Mouse (Mus musculus): ENCODE data around the gene Wdr90.
"Not testable (repeated sequence)": the region's sequence is repeated elsewhere in the genome, so short reads cannot be mapped to it uniquely, and the experiment has no call there.

Gene Wdr90

DNA sequence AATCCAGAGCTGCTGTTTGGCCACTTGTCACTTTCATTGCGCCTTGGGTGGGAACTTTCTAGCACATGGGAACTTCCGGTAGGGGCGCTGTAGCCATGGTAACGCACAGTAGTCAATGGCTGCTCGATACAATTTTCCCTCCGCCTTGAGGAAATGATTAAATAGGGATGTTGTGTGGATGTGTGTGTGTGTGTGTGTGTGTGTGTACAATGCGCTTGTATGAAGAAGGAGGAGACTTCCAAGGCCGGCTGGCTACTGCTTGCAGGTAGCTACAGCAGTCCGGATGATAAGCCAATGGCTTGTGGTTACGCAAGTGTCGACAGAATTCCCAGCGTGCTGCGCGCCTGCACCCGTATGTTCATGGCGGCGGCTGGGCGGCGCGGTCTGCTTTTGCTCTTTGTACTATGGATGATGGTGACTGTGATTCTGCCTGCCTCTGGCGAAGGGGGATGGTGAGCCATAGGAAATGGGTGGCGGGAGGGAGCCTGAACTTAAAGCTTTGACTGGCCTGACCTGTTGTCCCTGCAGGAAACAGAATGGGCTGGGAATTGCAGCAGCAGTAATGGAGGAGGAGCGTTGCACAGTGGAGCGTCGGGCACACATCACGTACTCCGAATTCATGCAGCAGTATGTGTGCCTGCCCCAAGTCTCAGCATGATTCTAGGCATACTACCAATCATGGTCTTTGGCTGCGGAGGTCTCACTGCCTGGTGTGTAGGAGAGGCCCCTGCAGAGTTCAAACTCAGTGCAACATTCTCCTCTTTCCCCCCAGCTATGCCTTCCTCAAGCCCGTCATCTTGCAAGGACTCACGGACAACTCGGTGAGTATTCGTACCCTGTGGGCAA, 32.4 kb downstream of the Wdr90 start, which contains the start of gene Jmjd8:
TSS of gene Jmjd8 (plus strand) at position 156 of the 846 bp plus-strand sequence.
- DNase-seq, result peak; percentile 85

DNA sequence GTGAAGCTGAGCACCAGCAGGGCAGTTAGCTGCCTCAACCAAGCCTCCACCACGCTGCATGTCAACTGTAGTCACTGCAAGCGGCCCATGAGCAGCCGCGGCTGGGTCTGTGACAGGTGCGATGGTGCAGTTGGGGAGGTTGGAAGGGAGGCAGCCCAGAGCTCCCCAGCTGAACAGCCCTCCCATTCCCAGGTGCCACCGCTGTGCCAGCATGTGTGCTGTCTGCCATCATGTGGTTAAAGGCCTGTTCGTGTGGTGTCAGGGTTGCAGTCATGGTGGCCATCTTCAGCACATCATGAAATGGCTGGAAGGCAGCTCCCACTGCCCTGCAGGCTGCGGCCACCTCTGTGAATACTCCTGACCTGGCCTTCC, 33.1 kb downstream of the Wdr90 start:
- no peak for DNase-seq

DNA sequence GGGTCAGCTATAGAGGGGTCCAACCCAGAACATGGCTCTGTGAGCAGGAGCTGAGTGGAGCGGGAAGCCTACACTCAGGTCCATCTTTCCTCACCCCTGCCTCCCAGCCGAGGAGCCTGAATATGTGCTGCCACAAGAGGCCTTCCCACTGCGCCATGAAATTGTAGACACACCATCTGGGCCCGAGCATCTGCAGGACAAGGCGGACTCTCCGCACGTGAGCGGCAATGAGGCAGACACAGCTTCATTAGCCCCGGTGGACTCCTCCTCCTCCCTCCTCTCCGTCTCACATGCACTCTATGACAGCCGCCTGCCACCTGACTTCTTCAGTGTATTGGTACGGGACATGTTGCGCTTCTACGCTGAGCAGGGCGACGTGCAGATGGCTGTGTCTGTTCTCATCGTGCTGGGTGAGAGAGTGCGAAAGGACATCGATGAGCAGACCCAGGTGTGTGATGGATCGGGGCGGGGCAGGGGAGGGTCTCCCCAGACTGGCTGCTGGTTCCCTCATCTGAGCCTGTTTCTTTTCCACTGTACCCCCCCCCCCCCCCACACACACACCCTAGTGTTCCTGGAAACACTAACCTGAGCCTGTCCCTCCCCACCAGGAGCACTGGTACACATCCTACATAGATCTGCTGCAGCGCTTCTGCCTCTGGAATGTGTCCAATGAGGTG, 33.6 kb downstream of the Wdr90 start:
- DNase-seq, result no peak

DNA sequence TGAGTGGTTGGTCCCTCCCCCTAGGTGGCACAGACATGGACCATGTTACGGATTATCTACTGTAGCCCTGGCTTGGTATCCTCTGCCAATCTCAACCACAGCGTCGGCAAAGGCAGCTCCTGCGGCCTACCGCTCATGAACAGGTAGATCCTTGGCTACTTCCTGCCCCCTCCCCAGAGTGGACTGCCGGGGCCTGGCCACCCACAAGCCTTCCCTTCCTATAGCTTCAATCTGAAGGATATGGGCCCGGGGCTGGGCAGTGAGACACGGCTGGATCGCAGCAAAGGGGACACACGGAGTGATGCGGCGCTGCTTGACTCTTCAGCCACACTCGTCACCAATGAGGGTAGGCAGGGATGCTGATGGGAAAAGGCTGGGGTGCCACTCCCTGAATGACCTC, 34.3 kb downstream of the Wdr90 start:
- no peak for DNase-seq

DNA sequence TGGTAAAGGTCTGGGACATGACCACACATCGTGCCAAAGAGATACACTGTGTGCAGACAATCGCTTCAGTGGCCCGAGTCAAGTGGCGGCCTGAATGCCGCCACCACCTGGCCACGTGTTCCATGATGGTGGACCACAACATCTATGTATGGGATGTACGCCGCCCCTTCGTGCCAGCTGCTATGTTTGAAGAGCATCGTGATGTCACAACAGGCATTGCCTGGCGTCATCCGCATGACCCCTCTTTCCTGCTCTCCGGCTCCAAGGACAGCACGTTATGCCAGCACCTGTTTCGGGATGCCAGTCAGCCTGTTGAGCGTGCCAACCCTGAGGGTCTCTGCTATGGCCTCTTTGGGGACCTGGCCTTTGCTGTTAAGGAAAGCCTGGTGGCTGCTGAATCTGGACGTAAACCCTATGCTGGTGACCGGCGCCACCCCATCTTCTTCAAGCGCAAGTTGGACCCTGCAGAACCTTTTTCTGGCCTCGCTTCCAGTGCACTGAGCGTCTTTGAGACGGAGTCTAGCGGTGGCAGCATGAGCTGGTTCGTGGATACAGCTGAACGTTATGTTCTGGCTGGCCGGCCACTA, 35.2 kb downstream of the Wdr90 start:
- DNase-seq, result no peak

DNA sequence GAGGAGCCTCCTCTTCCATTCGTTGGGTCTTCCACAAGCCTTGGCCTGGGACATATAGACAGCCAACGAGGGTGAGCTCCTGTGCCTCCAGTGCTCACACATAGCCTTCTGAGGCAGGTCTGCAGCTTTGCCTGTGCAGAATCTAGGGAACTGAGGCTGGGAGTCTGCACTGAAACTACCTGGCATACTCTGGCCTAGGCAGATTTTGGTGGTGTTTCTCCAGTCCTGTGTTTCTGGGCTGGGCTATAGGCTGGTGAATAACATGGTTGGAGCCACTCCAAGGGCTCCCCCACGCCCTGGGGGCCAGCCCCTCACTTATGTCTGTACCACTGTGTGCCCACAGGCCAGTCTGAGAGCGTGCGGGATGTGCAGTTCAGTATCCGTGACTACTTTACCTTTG, 36.0 kb downstream of the Wdr90 start:
- no peak for DNase-seq

DNA sequence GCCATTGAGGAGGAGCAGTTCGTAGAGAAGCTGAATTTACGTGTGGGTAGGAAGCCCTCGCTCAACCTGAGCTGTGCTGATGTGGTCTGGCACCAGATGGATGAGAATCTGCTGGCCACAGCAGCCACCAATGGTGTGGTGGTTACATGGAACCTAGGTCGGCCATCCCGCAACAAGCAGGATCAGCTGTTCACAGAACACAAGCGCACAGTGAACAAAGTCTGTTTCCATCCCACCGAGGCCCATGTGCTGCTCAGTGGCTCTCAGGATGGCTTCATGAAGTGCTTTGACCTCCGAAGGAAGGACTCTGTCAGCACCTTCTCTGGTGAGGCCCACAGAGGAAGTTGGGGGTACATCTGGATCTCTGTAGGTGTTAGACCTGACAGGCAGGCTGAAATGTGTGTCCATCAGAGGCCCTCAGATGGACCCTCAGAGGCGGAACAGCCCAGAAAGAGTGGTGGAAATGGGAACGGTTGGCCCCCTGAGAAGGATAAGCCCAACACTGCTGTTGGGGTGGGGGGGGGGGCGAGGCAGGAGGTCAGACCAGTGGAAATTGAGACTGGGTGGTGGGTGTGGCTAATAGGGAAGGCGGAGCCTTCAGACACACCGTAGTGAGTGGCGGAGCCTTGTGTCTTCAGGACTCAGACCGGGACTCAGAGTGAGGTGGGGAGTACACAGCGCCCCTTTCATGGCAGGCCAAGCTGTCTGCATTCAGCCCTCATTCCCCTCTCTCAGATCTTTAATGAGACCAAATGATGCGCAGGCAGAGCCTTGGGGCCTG, 36.7 kb downstream of the Wdr90 start:
- DNase-seq, result no peak

DNA sequence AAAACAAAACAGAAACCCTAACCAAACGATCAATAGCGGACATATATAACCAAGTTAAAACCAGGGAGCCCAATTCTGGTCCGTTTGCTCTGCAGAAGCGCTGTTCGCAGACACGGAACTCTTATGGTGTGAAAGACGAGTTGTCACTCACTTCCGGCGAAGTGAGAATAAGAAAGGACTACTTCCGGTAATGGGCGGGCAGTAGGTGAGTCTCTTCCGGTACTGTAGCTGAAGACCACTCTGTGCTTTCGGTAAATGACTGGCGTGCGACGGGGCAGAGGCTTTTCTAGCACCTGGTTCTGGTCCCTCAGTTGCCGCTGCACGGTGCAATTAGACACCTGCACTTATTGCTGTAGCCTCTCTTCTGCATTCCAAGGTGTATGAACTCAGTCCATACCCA, 37.8 kb downstream of the Wdr90 start, which contains the start of gene Wdr24:
TSS of gene Wdr24 (plus strand) at position 176 of the 400 bp plus-strand sequence.
- DNase-seq, result peak; percentile 88

DNA sequence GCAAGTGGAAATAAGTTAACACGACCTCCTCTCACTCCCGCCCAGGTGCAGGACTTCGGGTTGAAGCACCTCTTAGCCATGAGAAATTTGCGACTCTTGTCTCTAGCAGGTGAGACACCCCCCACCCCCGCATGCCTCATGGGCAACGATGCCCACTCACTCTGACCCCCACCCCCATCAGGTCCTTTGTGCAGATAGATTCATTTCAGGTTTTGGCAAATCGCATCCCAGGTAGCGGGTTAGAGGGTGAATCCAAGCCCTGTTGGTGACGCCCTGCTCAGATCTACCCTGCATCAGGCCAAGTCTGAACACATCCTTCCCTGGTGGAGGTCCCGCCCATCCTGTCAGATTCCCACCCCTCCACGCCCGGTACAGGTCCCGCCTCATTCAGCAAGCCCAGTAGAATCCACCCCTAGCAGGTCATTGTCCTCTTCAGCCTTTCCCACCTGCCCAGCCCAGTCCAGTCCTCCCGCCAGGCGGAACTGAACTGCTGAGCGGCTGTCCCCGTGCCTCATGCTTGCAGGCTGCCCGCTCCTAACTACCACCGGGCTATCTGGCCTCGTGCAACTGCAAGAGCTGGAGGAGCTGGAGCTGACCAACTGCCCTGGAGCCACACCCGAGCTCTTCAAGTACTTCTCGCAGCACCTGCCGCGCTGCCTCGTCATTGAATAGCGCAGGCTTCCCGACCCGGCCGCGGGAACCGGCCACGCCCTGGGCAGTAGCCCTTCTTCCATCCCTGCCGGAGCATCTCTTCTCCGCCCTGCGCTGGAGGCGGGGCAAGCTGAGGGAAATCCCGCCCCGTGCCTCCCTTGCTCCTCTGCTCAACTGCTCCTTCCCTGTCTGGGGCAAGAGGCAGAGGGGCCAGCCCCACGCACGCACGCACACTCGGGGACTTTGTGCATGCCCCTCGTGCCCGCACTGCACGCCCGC, 42.2 kb downstream of the Wdr90 start:
- DNase-seq, result no peak

DNA sequence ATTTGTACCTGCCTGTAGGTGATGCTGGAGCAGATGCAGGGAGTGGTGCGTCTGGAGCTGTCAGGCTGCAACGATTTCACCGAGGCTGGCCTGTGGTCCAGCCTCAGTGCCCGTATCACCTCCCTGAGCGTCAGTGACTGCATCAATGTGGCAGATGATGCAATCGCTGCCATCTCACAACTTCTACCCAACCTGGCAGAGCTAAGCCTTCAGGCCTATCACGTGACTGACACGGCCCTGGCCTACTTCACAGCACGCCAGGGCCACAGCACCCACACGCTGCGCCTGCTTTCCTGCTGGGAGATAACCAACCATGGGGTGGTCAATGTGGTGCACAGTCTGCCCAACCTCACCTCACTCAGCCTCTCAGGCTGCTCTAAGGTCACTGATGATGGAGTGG, 43.6 kb downstream of the Wdr90 start:
- no peak for DNase-seq

DNA sequence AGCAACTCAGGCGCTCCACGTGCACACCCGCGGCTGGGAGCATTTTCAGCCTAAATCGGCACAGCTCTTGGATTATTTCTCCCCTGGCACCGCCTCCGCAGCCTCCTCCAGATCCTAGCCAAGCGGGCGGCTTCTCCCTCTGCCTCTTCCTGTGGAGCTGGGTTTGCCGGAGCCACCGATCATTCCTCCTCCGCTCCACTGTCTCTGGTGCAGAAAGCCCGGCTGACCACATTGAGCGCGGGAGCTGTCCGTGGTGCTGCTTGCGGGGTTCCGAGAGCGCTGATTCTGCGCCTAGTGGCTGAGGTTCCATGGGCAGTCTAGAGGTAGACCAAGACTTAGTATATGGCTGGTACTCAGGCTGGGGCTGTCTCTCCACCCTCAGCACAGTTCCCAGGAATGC, 47.8 kb downstream of the Wdr90 start:
- DNase-seq, result peak; percentile 68

DNA sequence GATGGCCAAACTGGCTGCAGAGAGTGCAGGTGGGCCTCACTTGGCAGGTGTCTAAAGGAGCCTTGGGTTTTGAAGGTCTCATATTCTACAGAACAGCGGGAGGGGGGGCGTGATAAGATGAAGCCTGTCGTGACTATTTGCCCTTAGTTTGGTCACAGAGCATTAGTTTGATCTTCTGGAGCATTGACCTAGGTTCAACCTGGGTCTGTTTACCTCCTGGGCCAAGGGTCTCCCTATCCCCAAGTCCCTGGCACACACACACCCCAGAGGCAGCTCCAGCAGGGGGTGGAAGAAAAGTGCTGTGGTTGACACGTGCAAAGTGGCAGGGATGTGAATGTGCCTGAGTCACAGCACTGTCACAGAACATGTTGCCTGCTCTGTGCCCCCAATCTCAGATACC, 50.4 kb downstream of the Wdr90 start:
- DNase-seq, result peak; percentile 63

DNA sequence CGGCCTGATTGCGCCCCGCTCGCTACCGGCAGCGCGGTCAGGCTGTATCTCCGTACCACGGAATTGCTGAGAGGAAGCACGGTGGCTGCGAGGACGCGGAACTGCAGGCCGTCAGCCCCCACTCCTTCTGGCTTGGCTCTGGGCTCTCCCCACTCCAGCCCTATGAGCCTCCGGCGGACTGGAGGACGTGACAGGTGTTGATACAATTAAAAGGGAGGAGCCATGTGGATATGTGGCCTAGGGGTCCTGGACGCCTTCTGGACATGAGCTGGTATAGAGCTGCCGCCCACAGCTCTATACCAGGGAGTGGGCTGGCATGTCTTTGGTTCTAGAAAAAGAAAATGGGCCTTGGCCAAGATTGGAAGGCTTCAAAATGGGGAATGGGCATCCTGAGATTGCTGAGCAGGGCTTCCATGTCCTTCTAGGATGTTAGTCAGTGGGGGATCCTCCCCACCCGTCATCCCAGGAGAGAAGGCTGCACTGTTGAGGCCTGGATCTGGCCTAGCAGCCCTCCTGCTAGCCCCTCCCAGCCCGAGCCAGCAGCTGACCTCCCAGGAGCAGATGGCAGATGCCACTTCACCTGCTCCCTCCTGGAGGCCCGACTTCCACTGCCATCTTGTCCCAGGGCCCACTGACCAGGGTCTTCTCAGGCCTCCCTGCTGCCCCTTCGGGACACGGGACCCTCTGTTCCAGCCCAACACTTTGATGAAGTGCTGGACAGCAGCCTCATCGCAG, 51.5 kb downstream of the Wdr90 start:
- peak; percentile 86 for DNase-seq

DNA sequence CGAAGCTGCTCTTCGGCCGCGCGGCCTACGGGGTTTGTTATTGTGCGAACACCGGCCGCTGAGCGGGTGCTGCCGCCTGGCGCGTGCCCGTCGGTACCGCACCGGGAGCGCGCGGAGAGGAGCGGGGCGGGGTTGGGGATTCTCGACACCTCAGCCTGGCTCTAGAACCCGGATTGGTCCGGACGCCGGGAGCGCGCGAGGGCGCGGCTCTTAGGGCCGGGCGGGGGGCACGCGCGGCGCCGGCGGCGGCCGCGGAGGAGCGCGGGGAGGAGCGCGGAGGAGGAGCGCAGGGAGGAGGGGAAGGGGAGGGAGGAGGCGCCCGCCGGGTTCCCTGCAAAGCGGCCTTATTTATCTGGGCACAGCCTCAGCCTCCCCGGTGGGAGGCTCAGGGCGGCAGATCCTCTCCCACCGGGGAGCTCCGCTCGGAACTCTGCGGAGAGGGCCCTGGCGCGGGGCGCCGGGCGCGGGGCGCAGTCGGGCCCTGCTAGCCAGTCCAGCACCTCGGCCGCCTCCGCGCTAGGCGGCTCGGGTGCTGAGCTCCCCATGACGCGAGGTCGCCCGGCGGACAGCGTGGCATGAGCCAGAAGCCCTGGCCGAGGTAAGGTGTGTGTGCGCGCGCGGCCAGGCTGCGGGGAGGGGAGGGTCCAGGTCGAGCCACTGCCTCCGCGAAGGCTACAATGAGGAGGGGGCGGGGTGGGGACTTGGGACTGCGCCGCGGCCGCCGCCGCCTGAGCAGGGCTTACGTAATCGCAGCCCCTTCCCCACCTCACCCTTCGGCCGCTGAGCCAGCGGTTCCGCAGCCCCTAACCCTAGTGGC, 52.3 kb downstream of the Wdr90 start, which contains the start of gene Fbxl16:
TSS of gene Fbxl16 (plus strand) at position 297 of the 817 bp plus-strand sequence.
- DNase-seq, result peak; percentile 96

DNA sequence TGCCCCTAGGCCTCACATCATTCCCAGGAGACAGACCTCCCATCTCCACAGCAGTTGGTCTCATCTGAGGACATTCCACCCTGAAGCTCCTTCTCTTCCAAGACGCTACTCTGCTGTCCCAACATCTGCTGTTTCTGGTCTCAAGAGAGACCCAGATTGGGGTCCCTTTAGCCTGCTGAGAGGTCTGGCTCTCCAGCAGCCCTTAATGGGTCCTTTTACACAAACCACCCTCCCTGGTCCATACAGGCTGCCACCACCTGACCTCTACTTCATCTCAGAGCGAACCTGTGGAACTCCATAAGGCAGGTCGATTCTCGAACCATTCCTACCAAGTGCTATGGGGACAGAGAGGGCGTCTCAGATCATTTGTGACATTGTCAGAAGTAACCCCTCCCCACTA, 53.3 kb downstream of the Wdr90 start:
- peak; percentile 65 for DNase-seq

DNA sequence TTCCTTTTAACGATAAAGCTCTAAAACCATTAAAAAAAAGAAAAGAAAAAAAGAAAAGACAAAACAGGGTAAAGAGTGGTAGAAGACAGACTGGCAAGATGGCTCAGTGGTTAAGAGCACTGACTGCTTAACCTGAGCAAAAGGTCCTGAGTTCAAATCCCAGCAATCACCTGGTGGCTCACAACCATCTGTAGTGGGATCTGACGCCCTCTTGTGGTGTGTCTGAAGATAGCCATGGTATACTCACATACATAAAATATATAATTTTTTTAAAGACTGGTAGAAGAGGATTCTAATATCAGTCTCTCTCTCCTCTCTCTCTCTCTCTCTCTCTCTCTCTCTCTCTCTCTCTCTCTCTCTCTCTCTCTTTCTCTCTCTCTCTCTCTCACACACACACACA, 53.8 kb downstream of the Wdr90 start:
- not testable (repeated sequence) for DNase-seq

DNA sequence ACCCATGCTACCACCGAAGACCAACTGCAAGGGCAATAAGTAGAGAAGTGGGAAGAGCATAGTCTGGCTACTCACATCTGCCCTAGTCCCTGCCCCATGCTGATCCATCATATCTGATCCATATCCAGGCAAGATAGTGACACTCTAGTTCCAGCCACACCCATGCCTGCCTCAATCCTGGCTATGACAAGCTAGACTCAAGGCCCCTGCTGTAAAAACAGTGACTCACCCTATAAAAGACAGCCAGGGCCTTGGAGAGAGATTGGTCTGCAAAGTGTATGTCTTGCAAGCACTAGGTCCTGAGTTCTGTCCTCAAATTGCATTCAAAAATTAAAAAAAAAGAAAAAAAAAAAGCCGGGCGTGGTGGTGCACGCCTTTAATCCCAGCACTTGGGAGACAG, 54.8 kb downstream of the Wdr90 start:
- no peak for DNase-seq

DNA sequence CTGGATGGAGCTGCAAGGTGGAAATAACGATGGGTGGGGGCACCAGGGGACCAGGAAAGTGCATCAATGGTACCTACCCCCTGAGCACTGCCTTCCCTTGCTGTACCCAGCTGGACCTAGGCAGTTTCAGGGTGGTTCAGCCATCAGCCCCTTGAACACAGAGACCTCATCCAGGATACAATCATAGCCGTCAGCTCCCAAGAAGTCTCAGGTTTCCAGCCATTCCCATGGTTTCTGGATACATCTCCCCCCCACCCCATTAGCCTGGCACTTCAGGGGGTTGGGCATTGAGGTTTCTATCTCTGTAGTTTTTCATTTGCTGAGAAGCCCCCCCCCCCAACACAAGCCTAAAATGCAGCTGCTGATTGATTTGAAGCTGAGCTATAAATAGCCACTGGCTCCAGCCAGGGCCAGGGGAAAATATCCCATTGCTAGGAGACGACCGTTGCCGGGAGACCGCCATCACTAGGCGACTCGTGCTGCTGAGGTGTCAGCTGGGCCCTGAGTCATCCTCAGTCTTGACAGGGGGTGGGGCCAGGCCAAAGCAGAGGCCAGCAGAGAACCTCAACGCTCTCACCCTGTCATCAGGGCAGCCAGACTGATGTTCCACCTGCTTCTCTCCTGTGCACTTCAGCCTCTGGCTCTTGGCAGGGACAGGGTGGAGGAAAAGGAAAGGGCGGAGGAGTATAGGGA, 58.3 kb downstream of the Wdr90 start:
- DNase-seq, result no peak

DNA sequence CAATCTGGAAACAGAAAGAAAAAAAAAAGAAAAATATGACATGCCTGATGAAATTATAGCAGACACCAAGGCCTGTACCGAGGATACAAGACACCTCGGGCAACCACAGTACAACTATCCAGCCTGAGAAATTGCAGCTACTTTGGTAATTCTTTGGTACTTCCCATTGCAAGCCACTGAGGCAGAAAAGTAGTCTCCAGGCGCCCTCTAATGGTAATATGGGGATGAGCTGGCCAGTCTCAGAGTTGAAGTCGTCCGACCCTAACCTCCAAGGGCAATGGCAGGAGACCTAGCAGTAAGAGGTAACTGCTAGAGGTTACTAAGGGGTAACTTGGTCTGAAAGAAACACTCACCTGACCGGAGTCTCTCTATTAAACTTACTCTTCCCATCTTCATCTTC, 60.3 kb downstream of the Wdr90 start:
- peak; percentile 86 for DNase-seq

DNA sequence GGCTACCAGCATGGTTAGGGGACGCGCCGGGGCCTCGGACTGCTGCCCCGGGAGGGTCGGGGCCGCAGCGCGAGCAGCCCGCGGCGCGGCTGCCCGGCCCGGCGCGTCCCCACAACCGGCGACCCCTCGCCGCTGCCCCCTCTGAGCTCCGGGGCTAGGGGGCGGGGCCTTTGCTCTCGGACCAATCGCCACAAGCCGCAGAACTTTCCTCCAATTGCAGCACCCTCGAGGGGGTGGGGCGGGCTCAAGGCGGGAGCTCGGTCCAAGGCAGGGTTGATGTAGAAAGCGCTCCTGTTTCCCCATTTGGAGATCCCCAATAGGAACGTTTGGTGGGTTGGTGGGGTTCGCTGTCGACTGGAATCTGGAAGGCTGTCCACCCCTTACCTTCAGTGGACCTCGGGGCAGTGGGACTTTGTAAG, 64.3 kb downstream of the Wdr90 start, which contains the start of gene Metrn:
TSS of gene Metrn (minus strand) at position 186 of the 419 bp plus-strand sequence.
- DNase-seq, result no peak

All from cerebellum, adult 9-10 months (tissue).